Mouse (Mus musculus): ENCODE data around the gene Prpf4b. TPM values are rescaled to one million over a fixed set of nuclear protein-coding genes. Genes with fewer than 3 reads are reported as not detected.
A peak's percentile ranks its signal among the peaks of the same experiment; 100 is the strongest.
"Not testable (repeated sequence)": the region's sequence is repeated elsewhere in the genome, so short reads cannot be mapped to it uniquely, and the experiment has no call there.

The Prpf4b gene
- total RNA-seq (2021): 10 to 100 TPM; 23.0 to 26.0 TPM
- long read RNA-seq, experiment 1, full-length matches to known transcripts: 5 of 10 reads
- long read RNA-seq, experiment 1, partial matches to known transcripts: 0 of 10 reads
- long read RNA-seq, experiment 1, other reads (novel, unspliced or antisense): 5 of 10 reads
- long read RNA-seq, experiment 2, full-length matches to known transcripts: 7 of 10 reads
- long read RNA-seq, experiment 2, partial matches to known transcripts: 0 of 10 reads
- long read RNA-seq, experiment 2, other reads (novel, unspliced or antisense): 3 of 10 reads

DNA sequence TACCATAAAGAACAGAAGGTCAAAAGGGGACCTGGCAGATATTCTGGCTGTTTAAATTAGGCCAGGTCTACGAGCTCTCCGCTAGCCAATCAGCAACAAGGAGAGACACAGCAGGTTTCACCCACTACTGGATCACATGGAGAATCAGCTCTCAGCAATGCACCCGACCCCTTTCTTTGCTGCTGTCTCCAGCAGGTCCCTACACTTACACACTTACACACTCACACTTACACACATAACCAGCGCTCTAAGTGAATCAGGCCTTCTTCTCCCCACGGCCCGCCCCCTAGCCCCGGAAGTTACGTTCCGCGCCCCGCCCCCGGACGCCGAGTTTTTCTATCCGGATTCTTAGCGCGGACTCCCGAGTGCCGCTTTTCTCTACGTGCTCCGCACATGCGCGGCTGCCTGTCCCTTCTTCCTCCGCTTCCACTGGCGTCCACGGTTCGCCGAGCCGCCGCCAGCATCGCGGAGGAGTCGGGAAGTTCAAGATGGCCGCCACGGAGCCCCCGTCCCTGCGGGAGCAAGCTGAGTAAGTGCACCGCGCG lies at the start of gene Prpf4b:
Prpf4b (plus strand) TSS at position 137 of the 545 bp plus-strand sequence.
- intact Hi-C loops (cut with DNase I; ENCODE audit: low total_unique reads): loop anchor here (10.0 kb wide), 1 partner anchor 690 kb away; no protein-coding TSS in a partner anchor
- peak; percentile 93 for DNase-seq

DNA sequence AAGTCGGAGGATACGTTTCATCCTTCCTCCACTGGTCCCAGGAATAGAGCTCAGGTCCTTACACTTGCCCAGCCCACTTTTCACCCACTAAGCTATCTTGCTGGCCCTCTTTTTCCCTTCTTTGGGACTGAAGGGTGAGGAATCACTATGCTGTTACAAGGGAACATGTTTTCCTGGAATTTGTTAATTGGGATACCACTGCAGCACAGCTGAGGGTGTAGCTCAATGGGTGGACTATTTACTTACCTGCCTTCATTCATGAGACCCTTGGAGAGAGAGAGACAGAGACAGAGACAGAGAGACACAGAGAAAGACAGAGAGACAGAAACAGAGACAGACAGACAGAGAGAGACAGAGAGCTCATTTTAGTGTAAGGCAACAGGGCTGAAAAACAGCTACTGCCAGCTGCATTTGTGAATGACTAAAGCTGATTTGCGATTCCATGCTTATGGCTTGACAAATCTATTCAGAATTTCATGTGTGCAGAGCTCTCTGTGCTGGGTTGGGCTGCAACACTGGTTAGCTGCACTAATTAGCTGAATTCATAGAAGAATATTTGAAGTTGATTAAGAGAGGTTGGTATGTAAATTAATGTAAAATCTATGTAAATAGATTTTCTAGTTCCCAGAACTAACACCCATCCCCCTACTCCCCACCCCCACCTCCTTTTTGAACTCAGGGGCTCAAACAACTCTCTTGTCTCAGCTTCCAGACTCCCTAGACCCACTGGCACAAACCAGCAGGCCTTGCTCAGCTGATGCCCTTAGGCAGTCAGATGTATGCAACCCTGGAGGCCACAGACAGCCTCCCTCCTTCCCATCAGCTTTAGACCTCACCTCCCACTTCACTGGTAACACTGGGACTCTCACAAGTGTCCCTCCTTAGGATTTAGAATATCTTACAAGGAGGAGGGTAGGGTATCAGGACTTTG lies 48.1 kb upstream of the Prpf4b start:
- DNase-seq: no peak
- intact Hi-C loops (cut with DNase I; ENCODE audit: low total_unique reads): no loop called here

DNA sequence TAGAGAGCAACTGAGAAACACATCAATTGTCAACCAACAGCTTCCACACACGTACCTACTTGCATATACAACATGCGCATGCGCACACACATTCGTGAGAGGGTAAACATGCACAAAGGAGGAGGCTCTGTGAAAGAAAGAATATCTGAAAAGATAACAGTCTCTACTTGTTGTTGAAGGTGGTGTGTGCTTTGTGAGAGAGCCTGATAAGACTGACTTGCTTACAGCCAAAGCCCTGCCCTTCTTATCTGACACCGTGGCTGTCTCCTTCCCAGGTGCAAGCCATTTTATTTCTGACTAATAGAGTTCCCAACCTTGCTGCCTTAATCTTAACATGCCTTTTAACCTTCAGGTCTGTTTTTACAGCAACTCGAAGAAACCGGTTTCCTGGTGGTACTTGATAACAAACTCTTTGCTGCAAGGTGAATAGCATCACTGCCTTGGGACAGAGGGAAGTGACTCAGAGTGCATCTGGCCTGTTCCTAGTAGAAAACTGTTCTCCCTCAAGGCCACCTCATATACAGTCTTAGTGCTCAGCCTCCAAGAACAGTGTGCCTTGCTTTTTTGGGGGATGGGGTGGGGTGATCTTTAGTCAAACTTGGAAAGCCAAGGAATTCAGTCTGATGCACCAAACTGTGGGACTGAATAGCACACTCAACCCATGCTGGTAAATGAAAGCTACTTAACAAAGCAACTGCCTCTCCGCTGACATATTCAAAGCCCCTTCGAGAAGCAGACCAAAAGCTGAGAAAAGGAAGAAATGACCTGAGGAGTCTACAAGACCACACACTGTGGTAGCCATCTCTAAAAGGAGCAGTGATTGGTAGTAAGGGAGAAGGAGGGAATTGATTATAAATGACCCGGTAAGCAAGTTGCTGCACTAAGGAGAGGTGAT lies 46.9 kb upstream of the Prpf4b start:
- no peak for DNase-seq
- intact Hi-C loops (cut with DNase I; ENCODE audit: low total_unique reads): no loop called here

DNA sequence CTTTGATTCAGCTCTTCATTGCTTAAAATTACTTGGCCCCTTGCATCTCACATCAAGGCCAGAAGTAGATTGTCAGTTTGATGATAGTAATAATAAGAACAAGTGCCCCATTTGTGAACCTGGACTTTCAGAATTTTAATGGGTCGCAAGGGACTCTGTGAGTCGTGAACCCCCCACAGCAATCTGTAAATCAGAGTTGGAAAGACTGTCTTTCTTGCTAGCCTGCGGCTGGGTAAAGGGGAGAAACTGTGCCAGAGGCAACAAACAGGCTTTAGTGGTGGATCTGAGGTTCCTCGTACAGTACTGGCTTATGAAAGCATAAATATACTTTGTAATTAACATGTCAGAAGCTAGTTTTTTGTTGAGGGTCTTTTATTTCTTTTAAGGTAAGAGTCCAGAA lies 32.3 kb upstream of the Prpf4b start:
- intact Hi-C loops (cut with DNase I; ENCODE audit: low total_unique reads): no loop called here
- DNase-seq: no peak

DNA sequence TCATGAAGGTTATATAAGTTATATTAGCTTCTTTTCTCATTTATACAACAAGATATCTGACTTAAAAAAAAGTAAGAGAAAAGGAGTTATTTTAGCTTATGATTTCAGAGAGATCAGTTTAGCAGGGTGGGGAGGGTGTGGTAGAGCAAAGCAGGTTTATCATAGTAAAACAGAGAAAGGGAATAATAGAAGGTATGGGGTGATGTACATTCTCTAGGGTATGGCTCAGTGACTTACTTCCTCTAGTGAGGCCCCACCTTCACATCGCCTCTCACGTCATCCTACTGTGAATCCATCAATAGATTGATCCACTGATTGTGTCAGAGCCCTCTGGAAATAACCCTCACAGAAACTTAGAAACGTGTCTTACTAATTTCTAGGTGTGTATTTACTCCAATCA lies 24.3 kb upstream of the Prpf4b start:
- no peak for DNase-seq
- intact Hi-C loops (cut with DNase I; ENCODE audit: low total_unique reads): no loop called here

DNA sequence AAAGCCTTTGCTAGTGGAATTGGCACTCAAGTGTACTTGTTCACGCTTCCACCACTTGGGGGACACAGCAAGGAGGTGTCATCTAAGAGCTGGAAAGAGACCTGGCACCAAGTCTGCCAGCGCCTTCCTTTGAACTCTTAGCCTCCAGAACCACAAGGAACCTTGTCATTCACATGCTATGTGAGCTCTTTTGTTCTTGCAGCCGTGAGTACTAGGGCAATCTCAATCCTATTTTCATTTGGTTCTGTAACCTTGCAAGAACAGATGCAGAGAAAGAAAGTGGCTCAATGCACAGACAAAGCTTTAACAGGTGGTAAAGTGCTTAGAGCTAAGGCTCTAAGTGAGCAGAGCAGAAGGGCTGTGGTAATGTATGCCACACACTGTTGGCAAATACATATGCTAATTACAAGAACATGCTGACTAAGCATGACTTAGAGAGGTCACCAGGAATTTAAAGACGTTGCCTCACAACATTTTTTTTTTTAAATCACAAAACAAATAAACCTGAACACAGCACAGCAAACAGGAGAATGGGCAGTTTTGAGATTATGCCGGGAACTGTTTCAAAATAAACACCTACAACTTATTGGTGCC lies 23.8 kb upstream of the Prpf4b start:
- intact Hi-C loops (cut with DNase I; ENCODE audit: low total_unique reads): no loop called here
- no peak for DNase-seq

DNA sequence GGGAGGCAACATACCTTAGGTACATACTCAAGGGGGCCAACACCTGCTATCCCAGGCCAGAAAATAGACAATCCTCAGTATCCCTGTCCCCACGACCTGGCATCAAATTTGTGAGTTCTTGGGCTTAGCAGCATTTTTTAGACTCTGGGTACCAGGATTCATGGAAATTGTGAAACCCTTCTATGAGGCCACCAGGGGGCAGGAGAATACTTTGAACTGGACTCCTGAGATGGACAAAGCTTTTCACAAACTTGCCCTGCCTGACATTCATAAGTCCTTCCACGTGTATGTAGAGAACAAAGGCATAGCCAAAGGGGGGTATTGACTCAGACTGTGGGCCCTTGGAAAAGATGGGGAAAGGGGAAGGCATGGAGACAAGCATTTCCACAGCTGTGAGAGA lies 17.6 kb upstream of the Prpf4b start:
- intact Hi-C loops (cut with DNase I; ENCODE audit: low total_unique reads): no loop called here
- DNase-seq: no peak

DNA sequence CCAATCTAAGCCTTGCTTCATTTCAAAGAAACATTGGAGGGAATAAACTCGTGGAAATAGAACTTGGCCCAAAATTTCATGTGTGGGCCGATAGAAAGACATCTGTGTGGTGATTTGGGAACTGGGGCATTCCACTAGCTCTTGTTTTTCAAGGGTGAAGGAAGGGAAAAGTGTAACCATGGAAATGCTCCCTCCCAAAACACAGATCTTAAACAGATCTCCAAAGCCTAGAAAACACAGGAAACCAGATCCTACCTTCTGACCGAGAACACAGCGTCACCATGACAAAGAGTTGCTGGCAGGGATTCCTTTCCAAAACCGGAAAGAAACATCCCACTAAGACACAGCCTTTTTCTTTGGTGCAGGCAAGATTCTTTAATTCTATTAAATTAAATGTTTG lies 15.7 kb upstream of the Prpf4b start:
- DNase-seq: no peak
- intact Hi-C loops (cut with DNase I; ENCODE audit: low total_unique reads): no loop called here

DNA sequence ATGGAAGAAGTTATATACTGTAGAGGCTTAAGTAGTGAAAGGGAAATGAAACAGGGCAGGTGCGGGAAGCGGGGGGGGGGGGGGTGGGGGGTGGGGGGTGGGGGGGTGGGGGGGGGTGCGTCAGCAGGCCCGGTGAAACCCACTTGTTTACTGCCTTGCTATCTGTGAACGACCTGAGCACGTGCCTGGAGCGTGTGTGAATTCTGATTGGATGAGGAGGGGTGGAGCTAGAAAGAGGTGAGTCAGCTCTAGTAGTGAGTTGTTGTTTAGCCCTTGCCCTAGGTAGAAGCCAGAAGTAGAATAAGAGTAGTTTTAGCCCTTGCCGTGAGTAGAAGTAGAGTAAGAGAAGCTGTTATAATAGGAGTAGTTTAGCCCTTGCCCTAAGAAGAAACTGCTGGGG lies 13.9 kb upstream of the Prpf4b start:
- intact Hi-C loops (cut with DNase I; ENCODE audit: low total_unique reads): loop anchor here (5.0 to 10.0 kb wide), 2 partner anchors 66 to 219 kb away; no protein-coding TSS in a partner anchor
- not testable (repeated sequence) for DNase-seq

DNA sequence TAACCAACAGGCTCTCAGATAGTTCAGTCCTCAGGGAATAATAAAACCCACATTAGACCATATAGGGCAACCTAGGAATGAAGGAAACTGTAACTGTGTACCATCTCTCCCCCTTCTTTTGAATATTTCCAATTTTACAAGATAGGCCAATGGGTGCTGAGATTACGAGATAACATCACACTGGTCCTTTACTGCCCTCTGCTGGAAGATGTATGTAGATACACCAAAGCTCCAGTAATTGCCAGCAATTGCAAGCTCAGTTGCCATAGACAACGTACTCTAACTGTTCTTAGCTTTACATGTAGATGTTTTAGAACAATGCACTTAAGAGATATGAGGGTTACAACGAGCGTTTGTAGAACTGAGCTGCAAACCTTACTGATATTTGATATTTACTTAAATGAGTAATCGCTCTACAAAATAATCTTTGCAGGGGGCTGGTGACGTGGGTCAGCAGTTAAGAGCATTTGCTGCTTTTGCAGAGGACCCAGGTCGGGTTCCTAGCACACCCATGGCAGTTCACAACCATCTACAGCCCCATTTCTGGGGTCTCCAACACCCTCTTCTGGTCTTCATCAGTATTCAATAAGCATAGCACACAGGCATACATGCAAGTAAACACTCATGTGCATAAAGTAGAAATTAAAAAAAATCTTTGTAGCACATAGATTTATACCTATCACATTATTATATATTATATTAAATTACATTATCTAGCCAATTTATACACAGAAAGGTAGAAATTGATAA lies 10.5 kb upstream of the Prpf4b start:
- intact Hi-C loops (cut with DNase I; ENCODE audit: low total_unique reads): loop anchor here (5.0 to 10.0 kb wide), 2 partner anchors 70 to 222 kb away; no protein-coding TSS in a partner anchor
- peak; percentile 13 for DNase-seq

DNA sequence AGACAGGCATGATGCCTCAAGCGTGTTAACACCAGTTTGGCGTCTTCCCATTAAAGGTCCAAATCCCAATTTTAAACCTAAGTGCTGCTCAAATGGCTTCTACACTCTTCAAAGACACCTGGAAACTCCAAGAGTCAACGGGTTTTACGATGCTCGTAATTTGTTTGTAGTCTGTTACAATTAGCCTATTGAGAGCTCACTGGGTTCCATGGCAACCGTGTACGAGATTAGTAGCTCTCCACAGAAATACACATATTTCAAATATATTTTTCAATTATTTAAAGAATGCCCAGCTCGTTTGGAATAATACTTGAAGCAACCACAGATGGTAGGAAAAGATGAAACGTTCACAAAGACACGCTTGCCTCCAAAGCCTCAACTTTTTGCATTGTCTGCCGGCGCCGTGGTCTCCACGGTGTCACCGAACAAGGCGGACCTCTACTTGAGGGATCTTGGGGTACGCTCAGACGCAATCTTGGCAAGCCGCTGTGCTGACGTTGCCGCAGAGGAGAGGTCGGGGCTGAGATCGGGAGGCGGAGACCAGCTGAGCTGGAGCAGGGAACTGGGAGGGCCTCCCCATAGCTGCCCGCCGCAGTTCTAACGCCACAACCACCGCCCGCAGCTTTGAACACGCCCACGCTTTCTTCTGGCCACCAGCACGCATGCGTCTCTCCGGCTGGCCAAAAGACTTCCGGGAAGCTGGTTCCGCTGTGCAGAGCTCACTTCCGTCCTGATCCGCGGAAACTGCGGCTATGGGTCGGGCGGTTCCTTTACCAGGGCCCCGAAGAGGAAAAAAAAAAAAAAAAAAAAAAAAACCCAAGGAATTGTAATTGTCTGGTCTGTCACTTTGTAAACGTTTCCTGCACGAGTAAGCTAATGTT lies 1.1 kb upstream of the Prpf4b start:
- intact Hi-C loops (cut with DNase I; ENCODE audit: low total_unique reads): loop anchor here (10.0 kb wide), 1 partner anchor 689 kb away; no protein-coding TSS in a partner anchor
- peak; percentile 96 for DNase-seq

DNA sequence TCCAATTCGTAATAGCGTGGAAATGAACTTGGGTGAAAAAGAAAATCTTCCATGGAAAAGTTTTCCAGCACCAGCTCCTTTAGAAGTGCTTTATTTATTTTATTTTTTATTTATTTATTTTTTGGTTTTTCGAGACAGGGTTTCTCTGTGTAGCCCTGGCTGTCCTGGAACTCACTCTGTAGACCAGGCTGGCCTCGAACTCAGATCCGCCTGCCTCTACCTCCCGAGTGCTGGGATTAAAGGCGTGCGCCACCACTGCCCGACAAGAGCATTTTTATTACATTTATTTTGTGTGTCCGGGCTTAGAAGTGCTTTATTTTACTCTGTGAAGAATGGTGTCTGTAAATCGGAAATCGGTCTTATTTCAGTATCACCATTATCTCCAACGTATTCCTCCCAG lies 366 bp upstream of the Prpf4b start:
- not testable (repeated sequence) for DNase-seq
- intact Hi-C loops (cut with DNase I; ENCODE audit: low total_unique reads): loop anchor here (10.0 kb wide), 1 partner anchor 690 kb away; no protein-coding TSS in a partner anchor

DNA sequence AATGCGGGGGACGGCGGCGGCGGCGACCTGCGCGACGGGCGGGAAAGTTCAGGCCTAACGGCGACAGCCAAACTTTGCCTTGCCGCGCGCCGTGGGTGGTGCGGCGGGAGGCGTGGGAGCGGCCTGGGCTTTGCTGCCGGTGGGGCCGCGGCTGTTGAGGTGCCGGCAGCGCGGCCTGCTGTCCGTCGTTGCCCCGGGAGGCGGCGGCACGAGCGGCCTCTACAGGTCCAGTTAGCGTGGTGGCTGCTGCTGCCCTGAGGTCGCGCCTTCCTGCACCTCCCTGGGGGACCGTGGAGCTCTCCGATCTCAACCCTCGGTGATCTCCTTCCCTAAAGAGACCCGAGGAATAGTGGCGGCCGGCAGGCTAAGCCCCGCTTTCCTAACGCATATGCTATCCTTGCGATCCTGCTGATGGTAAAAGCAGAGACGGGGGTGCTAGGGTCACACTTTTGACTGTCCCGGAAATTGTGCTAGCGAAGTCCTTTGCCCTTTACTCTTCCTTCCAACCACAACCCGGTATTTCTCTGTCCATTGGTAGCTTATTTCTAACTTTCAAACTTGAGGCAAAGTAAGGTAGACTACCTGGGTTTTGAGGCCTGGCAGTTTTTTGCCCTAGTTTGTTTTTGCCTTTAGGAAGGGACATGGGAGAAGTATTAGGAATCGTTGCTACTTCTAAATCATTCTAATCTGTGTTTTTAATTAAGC lies 791 bp downstream of the Prpf4b start:
- intact Hi-C loops (cut with DNase I; ENCODE audit: low total_unique reads): loop anchor here (10.0 kb wide), 1 partner anchor 691 kb away; no protein-coding TSS in a partner anchor
- DNase-seq: peak; percentile 64

DNA sequence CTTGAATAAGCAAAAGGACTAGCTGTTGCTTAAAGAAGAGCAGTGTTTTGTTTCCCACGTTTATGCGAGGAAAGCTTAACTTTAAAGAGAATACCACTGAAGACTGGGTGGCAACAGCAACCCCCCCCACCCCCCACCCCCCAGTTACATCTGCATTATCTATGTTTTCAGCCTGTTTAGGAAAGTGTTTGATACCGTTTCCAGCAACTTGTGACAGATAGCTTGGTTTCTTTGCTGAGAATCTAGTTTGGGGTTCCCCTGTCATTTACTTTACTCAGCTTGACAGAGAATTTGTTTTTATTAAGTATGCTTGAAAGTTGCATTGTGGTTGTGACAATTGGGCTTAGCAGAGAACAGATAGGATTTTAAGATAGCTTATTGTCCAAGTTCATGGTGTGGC lies 1.4 kb downstream of the Prpf4b start:
- no peak for DNase-seq
- intact Hi-C loops (cut with DNase I; ENCODE audit: low total_unique reads): loop anchor here (10.0 kb wide), 1 partner anchor 692 kb away; no protein-coding TSS in a partner anchor

DNA sequence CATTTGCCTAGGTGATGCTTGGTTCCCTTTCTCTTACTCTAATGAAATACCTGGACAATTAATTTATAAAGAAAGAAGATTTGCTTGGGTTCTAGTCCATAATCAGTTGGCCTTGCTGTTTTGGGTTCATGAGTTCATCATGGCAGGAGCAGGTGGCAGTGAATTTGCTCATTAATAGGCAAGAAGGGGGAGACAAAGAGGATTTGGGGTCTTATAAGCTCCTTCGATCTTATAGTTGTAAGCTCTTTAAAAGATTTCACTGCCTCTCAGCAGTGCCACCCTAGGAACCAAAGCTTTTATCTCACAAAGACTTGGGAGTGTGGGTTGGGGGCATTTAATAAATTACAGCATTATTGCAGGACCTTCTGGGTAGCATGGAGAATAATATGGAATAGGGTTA lies 17.8 kb downstream of the Prpf4b start:
- DNase-seq: no peak
- intact Hi-C loops (cut with DNase I; ENCODE audit: low total_unique reads): no loop called here

DNA sequence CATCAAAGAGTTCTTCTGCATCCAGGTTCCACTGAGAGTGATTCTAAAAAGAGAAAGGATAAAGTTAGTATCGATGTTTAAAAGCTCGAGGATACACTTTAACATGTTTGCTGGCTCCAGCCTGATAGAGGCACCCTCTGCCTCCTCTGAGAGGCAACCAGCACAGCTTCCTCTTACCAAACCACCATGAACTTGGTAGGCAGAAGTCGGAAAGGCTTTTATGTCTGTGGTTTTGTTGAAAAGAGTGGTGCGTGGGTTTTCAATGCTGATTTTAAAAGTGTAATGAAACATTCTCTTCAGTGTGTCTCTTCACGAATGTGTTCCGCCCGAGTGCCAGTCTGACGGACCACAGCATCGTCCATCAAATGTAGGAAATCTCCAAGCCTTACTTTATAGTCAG lies 39.5 kb downstream of the Prpf4b start:
- DNase-seq: no peak
- intact Hi-C loops (cut with DNase I; ENCODE audit: low total_unique reads): no loop called here
